Mouse (Mus musculus): ENCODE measurements around the gene Rbfox3. TPM values are rescaled to one million over a fixed set of nuclear protein-coding genes. Genes with fewer than 3 reads are reported as not detected.

Rbfox3 gene
- polyA plus RNA-seq, 1 experiment from 2014 or later = 0.97 TPM

DNA sequence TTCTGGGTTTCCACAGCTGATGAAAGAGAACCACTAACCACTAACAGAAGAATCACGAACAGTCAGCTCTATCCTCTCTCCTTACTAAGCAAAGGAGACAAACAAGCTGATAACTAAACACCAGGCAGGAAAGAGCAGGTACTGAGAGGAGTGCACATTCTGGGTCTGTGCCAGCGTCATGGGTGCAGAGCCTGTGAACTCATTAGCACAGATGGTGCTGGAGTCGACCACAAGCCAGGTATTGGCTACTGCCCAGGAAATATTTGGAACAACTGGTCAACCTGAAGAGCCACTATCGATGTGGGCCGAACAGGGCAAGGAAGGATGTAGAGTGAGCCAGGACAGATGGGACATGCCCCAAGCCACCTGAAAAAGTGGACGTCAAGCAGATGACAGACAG lies 50.2 kb downstream of the Rbfox3 start:
- H3K4me2 ChIP-seq (replicated peaks; ENCODE audit: low read depth, low read length) = no peak overlapping the region
- no peaks in the 10 kb centered on the region for H3K9me3 ChIP-seq (ENCODE audit: low read length)
- TF ChIP-seq CTCF (IDR thresholded peaks at IDR 0.05) (no peak), EP300 (IDR thresholded peaks at IDR 0.05) (no peak)
- no peaks in the 10 kb centered on the region for H3K27me3 ChIP-seq (replicated peaks; ENCODE audit: insufficient read depth, low read length)
- H3K4me1 ChIP-seq (ENCODE audit: insufficient read depth, low read depth, low read length) = no peaks in the 10 kb centered on the region
- H3K36me3 ChIP-seq (ENCODE audit: insufficient read depth, low read length) = no peaks in the 10 kb centered on the region
- ATAC-seq = no peak
- no peak overlapping the region for H3K27ac ChIP-seq (ENCODE audit: low read length)
- WGBS = 85% methylated on average over 6 of the region's 6 CpGs
- DNase-seq (ENCODE audit: low spot score) = no peak
- H3K9ac ChIP-seq (replicated peaks; ENCODE audit: low read depth) = no peak overlapping the region
- H3K4me3 ChIP-seq (ENCODE audit: low read depth, low read length) = no peak overlapping the region

DNA sequence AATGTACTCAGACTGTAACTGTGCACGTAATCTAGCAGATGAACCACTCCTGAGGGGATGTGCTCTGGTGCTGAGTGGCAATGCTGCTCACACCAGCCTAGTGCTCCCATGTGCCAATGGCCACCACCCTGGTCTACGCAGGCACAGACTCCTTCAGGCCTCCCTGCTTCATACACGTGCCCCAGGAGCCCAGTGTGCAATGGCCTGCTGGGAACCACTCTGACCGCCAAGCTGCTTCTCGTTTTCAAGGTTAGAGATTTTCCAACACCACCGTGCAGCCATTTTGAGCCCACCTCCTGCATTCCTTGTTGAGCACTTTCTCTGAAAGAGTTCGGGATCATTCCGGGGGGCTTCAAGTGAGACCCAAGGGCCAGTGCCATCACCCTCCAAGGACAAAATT lies 50.6 kb downstream of the Rbfox3 start:
- H3K27me3 ChIP-seq (replicated peaks; ENCODE audit: insufficient read depth, low read length) = no peaks in the 10 kb centered on the region
- no peak overlapping the region for H3K4me2 ChIP-seq (replicated peaks; ENCODE audit: low read depth, low read length)
- no peak overlapping the region for H3K27ac ChIP-seq (ENCODE audit: low read length)
- H3K9ac ChIP-seq (replicated peaks; ENCODE audit: low read depth) = no peak overlapping the region
- no peak for ATAC-seq
- no peaks in the 10 kb centered on the region for H3K9me3 ChIP-seq (ENCODE audit: low read length)
- H3K36me3 ChIP-seq (ENCODE audit: insufficient read depth, low read length) = no peaks in the 10 kb centered on the region
- WGBS = 86% methylated on average over 8 of the region's 8 CpGs
- no peak for TF ChIP-seq EP300 (IDR thresholded peaks at IDR 0.05)
- no peak for TF ChIP-seq CTCF (IDR thresholded peaks at IDR 0.05)
- no peak for DNase-seq (ENCODE audit: low spot score)
- no peak overlapping the region for H3K4me3 ChIP-seq (ENCODE audit: low read depth, low read length)
- H3K4me1 ChIP-seq (ENCODE audit: insufficient read depth, low read depth, low read length) = no peaks in the 10 kb centered on the region

DNA sequence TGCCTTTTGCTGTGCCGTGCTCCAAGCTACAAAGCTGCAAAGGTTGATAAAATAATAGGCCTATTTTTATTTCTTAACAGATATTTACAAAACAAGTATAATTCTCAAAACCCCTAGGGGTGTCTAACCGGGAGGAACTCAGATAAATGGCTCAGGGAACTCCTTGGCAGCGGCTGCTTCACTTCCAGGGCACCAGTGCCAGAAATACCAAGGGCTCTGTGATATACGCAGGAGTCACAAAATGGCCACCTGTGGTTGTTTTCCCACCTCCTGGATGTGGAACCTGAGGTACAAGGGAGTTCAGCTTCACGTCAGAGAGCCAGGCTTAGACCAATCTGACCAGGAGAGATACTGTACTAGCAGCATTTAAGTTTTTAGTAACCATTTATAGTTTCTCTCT lies 51.6 kb downstream of the Rbfox3 start:
- H3K36me3 ChIP-seq (ENCODE audit: insufficient read depth, low read length) = no peaks in the 10 kb centered on the region
- H3K27me3 ChIP-seq (replicated peaks; ENCODE audit: insufficient read depth, low read length) = no peaks in the 10 kb centered on the region
- H3K4me1 ChIP-seq (ENCODE audit: insufficient read depth, low read depth, low read length) = no peaks in the 10 kb centered on the region
- 57% methylated on average over 5 of the region's 5 CpGs for WGBS
- no peak overlapping the region for H3K4me3 ChIP-seq (ENCODE audit: low read depth, low read length)
- no peaks in the 10 kb centered on the region for H3K9me3 ChIP-seq (ENCODE audit: low read length)
- TF ChIP-seq EP300 (IDR thresholded peaks at IDR 0.05) = no peak
- no peak for TF ChIP-seq CTCF (IDR thresholded peaks at IDR 0.05)
- H3K4me2 ChIP-seq (replicated peaks; ENCODE audit: low read depth, low read length) = no peak overlapping the region
- ATAC-seq = no peak
- no peak for DNase-seq (ENCODE audit: low spot score)
- no peak overlapping the region for H3K27ac ChIP-seq (ENCODE audit: low read length)
- no peak overlapping the region for H3K9ac ChIP-seq (replicated peaks; ENCODE audit: low read depth)

DNA sequence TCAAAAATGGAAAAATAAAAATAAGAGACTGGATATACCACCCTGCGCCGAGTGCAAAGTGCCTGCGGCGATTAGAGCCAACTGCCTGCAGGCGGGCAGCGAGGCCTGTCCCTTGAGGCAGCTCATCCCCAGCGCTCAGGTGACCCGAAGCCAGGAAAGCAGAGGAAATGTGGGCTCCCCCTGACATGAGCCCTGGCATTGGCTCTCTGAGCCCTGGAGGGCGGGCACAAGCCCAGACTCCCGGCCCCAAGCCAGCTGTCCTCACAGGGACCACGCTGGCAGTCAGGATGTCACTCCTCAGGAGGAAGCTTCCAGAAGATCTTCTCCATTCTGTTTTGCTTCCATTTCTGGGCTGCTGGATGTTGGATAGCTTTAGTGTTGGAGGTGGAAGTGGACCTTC lies 53.1 kb downstream of the Rbfox3 start:
- Histone ChIP-seq H3K36me3 (ENCODE audit: insufficient read depth, low read length) (no peaks in the 10 kb centered on the region), H3K4me1 (ENCODE audit: insufficient read depth, low read depth, low read length) (no peaks in the 10 kb centered on the region), H3K27ac (ENCODE audit: low read length) (no peak overlapping the region), H3K4me2 (replicated peaks; ENCODE audit: low read depth, low read length) (no peak overlapping the region), H3K9me3 (ENCODE audit: low read length) (no peaks in the 10 kb centered on the region), H3K9ac (replicated peaks; ENCODE audit: low read depth) (no peak overlapping the region), H3K27me3 (replicated peaks; ENCODE audit: insufficient read depth, low read length) (no peaks in the 10 kb centered on the region), H3K4me3 (ENCODE audit: low read depth, low read length) (no peak overlapping the region)
- DNase-seq (ENCODE audit: low spot score) (no peak), ATAC-seq (no peak)
- no peak for TF ChIP-seq CTCF (IDR thresholded peaks at IDR 0.05)
- no peak for TF ChIP-seq EP300 (IDR thresholded peaks at IDR 0.05)
- WGBS = 72% methylated on average over 11 of the region's 11 CpGs

DNA sequence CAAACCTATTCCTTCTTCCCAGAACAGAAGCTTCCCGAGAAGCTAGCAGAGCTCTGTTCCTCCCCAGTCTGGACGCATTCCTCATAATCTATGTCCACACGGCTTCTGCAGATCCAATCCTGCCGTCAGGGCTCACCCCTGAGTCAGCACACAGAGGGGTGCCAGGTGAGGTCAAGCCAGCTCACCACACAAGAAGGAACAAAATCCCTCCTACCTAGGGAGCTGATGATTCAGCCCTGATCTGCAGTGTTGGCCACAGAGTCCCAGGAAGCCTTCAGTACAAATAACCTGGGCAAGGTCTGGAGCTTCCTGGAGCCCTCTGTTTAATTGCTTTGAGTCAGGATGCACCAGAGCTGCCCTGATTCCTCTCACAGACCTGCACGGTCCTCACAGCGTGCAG lies 60.0 kb downstream of the Rbfox3 start:
- no peak overlapping the region for H3K27ac ChIP-seq (ENCODE audit: low read length)
- H3K36me3 ChIP-seq (ENCODE audit: insufficient read depth, low read length) = no peaks in the 10 kb centered on the region
- no peaks in the 10 kb centered on the region for H3K9me3 ChIP-seq (ENCODE audit: low read length)
- H3K4me1 ChIP-seq (ENCODE audit: insufficient read depth, low read depth, low read length) = no peaks in the 10 kb centered on the region
- H3K27me3 ChIP-seq (replicated peaks; ENCODE audit: insufficient read depth, low read length) = no peaks in the 10 kb centered on the region
- ATAC-seq (no peak), DNase-seq (ENCODE audit: low spot score) (no peak)
- no peak overlapping the region for H3K4me3 ChIP-seq (ENCODE audit: low read depth, low read length)
- H3K9ac ChIP-seq (replicated peaks; ENCODE audit: low read depth) = no peak overlapping the region
- no peak for TF ChIP-seq EP300 (IDR thresholded peaks at IDR 0.05)
- TF ChIP-seq CTCF (IDR thresholded peaks at IDR 0.05) = no peak
- H3K4me2 ChIP-seq (replicated peaks; ENCODE audit: low read depth, low read length) = no peak overlapping the region
- WGBS = 58% methylated on average over 6 of the region's 6 CpGs

DNA sequence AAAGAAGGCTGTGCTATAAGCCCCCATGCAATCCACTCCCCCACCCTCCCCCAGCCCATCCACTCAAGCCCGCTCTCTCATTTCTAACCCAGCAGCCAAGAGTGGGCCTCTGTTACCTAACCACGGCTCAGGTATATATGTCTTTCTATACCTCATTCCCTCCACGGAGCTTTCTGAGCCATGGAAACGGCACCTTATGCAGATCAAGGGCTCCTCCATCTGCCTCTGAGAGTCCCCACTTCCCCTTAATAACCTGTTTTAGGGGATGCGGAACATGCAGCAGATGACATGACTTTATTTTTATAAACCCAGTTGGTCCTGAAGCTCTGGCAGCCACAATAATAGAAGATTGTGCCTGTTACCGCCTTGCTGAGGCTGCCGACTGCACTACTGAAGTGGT lies 63.4 kb downstream of the Rbfox3 start:
- DNase-seq (ENCODE audit: low spot score) = no peak
- no peaks in the 10 kb centered on the region for H3K36me3 ChIP-seq (ENCODE audit: insufficient read depth, low read length)
- TF ChIP-seq EP300 (IDR thresholded peaks at IDR 0.05) (no peak), CTCF (IDR thresholded peaks at IDR 0.05) (no peak)
- 70% methylated on average over 7 of the region's 7 CpGs for WGBS
- H3K27me3 ChIP-seq (replicated peaks; ENCODE audit: insufficient read depth, low read length) = no peaks in the 10 kb centered on the region
- no peak overlapping the region for H3K4me3 ChIP-seq (ENCODE audit: low read depth, low read length)
- no peaks in the 10 kb centered on the region for H3K9me3 ChIP-seq (ENCODE audit: low read length)
- ATAC-seq = no peak
- H3K9ac ChIP-seq (replicated peaks; ENCODE audit: low read depth) = no peak overlapping the region
- H3K4me2 ChIP-seq (replicated peaks; ENCODE audit: low read depth, low read length) = no peak overlapping the region
- H3K4me1 ChIP-seq (ENCODE audit: insufficient read depth, low read depth, low read length) = no peaks in the 10 kb centered on the region
- no peak overlapping the region for H3K27ac ChIP-seq (ENCODE audit: low read length)

DNA sequence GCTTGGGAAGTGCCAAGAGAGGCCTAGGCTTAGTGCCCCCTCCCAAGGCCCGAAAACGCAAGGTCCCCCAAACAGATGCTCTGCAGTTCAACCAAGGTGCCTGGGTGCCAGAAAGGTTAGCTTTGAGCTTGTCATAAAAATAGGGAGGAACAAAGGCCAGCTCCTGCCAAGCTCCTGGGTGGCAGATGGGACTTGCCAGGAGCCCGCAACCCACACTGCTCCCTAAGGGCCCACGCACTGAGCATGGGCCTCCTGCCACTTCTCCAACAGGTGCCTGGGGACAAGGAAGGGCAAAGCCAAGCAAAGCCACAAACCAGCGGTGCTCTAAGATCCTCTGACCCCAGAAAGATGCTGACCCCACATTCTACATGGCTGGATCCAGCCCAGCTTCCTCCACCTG lies 70.4 kb downstream of the Rbfox3 start:
- TF ChIP-seq CTCF (IDR thresholded peaks at IDR 0.05) (no peak), EP300 (IDR thresholded peaks at IDR 0.05) (no peak)

More for the DNA sequence above, 70.4 kb downstream of the Rbfox3 start:
- Histone ChIP-seq H3K9ac (replicated peaks; ENCODE audit: low read depth) (no peak overlapping the region), H3K4me3 (ENCODE audit: low read depth, low read length) (no peak overlapping the region), H3K36me3 (ENCODE audit: insufficient read depth, low read length) (no peaks in the 10 kb centered on the region), H3K27me3 (replicated peaks; ENCODE audit: insufficient read depth, low read length) (no peaks in the 10 kb centered on the region), H3K4me2 (replicated peaks; ENCODE audit: low read depth, low read length) (no peak overlapping the region), H3K9me3 (ENCODE audit: low read length) (no peaks in the 10 kb centered on the region), H3K27ac (ENCODE audit: low read length) (no peak overlapping the region), H3K4me1 (ENCODE audit: insufficient read depth, low read depth, low read length) (no peaks in the 10 kb centered on the region)
- 76% methylated on average over 5 of the region's 5 CpGs for WGBS
- ATAC-seq (no peak), DNase-seq (ENCODE audit: low spot score) (no peak)

Data from lung, postnatal 0 days (tissue).